Mouse (Mus musculus) Muller cell, postnatal 12 days (primary cell): Measurements from ENCODE around the gene Tmem108.
A peak's percentile ranks its signal among the peaks of the same experiment; 100 is the strongest.

Experiments
- DNase-seq: peaks from one replicate; pipeline ENCODE4 v3.0.0-alpha.2; 2015; ENCODE audit errors: inconsistent ontology term

Tmem108 gene

DNA sequence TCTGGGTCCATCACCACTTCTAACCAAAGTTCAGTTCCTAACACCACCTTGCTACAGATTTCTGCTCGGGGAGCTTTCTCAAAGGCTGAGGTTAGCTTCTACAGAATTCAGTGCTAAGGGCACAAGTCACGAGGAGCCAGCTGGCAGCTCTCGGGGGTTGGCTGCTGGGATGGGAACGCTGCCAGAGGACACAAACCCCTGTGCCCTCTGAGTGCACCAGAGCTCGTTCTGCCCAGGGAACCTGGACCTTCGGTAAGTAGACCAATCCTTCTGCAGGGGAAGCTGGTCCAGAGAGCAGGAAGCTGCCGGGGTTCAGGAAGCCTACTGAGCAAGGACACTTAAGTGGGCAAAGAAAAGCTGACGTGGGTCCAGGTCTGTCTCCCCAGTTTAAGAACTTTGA is 40.6 kb downstream of the Tmem108 start:
- DNase-seq = no peak

DNA sequence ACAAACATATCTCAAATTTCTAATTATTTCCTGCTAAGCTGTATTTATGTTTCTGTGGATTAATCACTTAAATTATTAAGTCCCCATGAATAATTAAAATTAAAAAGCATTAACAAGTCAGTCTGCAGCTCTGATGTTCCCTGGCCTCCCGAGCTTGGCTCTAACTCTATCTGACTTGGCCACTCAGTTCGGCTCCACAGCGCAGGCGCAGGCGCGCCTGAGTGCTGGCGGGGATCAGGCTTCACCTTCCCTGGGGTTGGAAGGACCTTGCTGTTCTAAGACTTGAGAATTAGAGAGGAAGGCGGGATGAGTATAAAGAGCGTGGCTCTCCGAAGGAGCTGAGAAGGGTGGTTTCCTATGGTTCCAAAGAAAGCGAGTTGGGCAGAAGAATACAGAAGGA is 41.6 kb downstream of the Tmem108 start:
- no peak for DNase-seq

DNA sequence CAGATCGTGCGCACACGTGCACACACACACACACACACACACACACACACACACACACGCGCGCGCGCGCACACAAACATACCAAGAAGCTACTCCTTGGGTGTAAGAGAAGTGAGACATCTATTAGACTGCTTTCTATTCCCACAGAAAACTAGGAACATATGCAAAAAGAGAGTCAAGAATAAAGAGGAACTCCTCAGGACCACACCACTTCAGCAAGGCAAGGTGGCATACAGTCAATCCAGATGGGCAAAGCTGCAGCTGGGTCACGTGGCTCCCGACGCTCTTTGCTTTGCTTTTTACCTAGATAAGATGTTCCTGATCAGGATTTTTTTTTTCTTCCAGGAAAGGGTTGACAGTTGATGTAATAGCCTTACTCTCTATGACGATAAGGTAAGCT is 45.6 kb downstream of the Tmem108 start:
- no peak for DNase-seq

DNA sequence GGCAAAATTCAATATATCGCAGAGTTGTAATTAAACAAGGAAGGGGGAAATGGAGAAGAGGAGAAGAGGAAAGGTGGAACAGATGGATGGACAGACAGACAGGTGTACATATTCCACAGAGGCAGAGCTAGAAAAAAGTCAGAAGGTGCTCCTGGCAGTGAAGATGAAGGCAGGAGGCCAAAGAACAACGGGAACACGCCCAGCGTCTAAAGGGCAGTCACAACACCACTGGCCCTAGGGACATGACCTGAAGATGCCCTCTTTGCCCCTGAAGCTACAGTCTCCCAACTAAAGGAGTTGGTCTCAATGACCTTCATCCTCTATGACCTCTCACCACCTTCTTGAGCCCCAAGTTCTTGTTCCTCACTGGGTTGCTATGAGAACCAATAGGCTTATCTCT is 46.3 kb downstream of the Tmem108 start:
- DNase-seq = no peak

DNA sequence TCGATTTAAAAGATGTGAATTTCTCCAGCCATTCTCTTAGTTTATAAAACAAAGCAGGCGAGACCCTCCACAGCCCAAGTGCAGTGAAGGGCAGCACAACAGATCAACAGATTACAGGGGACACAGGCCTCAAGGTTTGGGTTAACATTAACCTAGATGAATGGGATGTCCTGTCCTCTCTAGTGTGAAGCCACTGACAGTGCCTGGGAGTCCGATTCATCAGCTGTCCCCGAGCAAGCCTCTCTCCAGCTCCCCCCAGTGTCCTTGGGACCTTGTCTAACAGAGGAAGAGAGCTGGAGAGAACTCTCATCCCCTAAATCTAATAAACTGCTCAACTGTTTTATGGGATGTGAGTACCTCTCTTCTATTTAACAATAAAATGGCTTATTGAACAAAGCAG is 48.4 kb downstream of the Tmem108 start:
- no peak for DNase-seq

DNA sequence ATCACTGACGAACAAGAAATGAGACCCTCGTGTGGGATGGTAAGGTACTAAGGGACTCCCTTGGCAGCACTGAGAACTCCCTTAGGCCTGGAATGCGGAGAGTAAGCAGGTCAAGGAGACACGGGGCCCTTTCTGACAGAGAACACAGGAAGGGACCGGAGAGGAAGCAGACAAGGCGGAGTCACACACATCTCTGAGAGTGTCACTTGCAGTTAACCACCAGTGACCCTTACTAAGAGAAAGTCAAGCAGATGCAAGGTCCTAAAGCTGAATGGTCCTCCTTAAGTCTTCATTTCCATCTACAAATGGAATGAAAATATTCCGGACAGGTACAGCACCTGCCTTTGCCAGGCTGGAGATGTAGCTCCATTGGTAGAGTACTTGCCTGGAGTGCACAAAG is 48.9 kb downstream of the Tmem108 start:
- DNase-seq = no peak

DNA sequence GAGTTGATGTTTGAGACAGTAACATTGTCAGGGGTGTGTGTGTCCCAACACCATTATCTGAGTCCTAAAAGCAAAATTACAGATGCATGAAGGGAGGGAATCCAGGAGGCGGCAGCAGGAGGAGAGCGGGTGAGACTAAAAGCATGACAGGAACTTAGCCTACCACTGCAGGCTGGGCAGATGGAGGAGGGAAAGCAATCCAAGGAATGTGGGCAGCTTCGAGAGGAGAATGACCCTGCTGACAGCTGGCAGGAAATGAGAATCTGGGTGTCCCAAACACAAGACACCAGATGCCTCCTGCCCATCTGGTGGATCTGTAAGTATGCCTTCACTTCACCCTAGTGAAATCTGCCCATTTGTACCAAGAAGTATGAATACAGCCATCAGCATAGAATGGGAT is 51.9 kb downstream of the Tmem108 start:
- DNase-seq = peak; percentile 71

DNA sequence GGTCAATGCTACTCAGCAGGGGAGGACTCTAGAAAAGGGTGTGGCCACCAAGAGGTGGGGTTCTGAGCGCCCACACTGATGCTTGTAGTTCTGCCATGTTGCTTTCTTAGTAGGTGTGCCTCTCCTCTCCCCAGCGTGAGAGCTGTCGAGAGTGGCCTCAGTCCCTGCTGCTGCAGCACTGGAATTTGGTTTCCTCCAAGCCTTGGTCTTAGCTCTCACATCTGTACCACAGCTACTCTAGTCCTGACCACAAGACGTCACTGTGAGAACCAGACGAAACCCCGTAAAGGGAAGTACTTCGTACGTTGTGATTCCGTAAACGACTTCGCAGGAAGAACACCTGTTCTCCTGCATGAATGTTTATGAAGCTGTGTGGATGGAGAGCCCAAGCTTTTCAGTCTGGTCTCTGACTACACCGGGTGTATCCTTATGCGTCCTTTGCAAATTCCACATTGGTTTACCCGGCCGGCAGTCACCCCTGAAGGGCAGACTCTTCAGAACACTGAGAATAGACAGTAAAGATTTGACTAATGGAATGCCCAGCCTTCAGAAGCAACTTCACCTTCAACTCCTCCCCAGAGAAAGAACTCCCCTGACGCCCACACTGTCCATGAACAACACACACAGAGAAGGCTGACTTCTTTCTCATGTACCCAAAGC is 53.0 kb downstream of the Tmem108 start:
- DNase-seq = no peak

DNA sequence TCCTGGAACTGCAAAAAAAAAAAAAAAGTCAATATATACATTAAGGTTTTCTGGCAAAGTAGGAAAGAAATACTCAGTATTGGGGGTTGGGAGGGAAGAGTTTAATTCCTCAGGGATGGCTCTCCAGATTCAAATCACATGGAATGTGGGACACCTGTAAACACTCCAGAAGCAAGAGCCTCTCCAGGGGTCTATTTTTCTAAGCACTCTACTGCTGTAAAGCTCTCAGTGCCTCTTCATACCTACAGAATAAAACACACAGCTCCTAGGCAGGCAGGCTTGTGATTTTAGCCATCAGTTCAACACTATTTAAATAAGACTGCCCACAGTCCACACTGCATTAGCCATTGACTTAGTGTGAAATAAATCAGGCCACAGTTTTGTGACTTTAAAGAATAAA is 53.8 kb downstream of the Tmem108 start:
- no peak for DNase-seq

DNA sequence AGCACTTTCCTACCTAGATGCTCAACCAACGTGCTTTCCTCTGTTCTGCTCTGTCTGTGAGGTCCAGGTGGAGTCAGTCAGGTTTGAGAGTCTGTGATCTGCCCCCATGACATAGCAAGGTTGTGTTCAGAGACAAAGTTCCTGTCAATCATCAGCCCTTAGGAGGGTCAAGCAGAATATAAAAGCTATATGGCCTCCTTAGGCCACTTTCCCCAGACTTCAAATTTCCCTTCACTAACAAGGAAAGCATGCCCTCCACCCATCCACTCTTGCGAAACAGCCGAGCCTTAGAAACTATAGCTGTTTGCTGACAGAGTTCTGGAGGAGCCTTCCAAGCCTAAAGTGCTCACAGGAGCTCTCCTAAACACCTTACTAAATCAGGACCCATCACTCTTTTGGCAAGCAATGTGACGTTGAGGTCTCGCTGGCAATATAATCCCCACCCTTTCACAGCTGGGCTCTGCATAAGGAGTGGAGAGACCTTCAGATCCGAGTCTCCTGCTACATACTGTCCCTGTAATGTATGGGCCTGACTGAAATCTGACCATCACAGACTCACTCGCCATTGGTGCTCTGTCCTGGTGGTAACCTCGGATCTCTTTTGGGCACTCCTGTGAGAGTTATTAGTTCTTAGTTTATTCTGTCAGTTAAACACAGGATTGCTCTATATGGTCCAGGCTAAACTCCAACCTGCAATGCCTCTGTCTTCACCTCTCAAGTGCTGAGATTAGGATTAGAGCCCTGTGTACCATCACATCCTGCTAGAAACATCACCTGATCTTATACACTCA is 54.4 kb downstream of the Tmem108 start:
- DNase-seq = no peak

DNA sequence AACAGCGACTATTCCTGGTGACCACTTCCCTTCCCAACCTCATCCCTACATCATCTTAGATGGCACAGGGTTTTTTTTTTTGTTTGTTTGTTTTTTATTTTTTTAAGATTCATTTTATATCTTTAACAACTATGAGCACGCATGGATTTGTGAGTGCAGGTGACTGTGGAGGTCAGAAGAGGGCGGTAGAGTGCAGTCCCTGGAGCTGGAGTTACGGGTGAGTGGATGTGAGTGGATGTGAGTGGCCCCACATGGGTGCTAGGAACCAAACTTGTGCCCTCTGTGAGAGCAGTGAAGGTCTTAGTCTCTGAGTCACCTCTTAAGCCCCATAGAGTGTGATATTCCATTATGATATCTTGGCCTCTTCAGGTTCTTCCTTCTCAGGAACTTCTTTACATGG is 55.9 kb downstream of the Tmem108 start:
- DNase-seq = no peak

DNA sequence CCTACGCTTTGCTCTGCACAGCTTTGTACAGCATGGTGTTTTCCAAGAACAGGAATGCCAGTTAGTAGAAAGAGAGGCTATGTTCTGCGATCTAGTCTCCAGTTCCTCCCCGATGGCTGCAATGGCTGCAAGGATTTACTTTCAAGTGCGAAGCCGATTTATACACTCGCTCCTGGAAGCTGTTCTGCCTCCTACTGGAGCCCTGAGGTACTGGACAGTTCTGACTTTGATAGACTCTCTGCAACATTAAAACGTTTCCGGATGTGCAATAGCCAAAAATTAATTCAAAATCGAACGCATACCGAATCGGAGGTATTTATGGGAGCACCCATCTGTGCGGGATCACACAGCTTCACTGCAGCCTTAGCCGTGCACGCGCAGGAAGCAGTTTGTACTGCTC is 58.6 kb downstream of the Tmem108 start:
- no peak for DNase-seq

DNA sequence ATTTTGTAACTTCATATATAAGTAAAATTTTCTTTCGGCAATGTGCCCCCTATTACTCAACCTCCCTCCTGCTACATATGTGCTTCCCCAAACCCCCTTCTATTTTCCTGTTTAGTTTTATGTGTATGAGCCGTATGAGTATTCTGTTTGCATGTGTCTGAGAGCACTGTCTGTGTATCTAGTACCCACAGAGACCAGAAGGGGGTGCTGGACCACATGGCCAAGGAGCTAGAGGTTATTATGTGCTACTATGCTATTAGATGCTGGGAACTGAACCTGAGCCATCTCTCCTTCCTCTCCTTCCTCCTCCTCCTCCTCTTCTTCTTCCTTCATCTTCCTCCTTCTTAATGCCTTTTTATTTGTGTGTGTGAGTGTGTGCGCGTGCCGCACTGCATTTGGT is 59.2 kb downstream of the Tmem108 start:
- no peak for DNase-seq

DNA sequence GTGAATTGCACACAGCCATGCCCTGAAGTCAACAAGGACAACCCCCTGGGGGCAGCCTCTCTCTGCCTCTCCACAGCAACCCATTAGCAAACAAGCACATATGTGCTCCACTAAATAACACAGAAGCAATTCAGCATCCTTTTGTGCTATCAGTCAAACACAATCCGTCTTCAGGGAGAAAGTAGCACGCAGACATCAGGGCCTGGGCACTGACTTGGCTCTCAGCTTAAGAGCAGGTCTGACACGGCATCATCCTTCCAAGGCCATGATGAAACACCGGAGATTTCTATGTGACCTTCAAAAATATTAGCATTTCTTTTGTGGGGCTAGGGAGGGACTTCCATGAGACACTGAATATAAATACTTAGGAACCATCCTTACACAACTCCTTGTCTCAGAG is 60.2 kb downstream of the Tmem108 start:
- no peak for DNase-seq

DNA sequence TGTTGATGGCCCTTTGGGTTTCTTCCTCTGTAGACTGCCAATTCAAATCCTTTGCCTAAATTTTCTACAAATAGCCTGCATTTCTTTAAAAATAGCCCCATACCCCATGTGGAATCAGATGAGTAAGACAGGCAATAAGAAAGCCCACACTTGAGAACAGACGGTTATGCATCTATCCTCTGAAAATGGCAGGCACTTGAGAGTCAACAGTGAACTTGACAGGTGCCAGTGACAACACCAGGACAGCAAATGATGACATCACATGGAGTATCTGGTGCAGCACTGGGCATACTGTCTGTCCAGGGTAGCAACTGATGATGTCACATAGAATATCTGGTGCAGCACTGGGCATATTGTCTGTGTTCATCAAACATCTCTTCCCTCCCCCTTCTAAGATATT is 61.4 kb downstream of the Tmem108 start:
- DNase-seq = no peak

DNA sequence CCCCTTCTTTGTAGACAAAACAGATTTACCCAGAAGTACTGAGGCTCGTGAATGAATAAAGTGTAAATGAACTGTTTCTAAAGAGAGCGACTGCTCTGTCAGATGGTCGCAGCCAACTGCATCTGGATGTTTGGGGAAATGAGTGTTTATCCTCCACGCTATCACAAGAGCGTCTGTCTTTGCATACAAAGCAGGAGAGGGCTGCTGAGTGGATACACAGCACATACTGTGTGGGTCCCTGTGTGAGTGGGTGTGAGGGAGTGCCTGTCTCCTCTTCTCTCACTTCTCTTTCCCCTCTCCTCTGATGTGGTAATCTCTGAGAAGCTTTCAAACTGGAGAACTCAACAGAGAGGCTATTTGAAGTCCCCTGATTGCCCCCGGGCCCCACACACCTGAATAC is 64.7 kb downstream of the Tmem108 start:
- DNase-seq = no peak

DNA sequence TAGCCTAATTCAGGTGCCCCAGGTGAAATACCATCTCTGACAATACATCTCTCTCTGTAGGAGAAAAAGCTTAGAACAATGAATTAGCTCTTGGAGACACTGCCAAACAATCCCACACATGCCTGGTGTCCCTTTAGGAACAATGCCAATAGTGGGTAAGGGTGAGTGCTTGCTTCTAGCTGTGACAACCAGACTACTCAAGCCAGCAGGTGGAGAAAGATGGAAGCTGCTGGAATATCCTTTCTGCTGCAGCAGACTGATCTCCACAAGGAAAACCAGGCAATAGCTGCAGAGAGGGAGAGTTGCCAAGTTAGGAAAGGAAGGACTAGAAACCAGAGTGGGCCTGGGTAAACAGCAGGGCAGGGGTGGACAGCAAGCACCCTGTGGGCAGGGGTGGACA is 67.8 kb downstream of the Tmem108 start:
- DNase-seq = no peak

DNA sequence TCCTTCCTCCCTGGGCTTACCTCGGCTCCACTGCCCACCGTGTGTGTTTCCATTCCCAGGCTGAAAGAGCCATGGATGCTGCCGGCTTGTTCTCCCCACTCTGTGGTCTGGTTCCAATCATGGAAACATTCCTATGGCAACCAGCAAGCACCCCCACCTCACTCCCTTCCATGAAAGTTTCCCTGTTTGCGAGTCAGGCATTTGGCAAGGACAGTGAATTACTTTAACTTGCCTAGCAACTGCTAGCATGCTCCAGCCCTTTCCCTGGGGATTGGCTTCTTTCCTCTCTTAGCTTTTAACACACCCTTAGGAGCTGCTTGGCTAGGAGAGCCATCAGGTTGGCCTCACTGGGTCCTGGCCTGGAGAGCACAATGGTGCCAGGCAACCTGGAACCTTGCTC is 68.9 kb downstream of the Tmem108 start:
- DNase-seq = no peak

DNA sequence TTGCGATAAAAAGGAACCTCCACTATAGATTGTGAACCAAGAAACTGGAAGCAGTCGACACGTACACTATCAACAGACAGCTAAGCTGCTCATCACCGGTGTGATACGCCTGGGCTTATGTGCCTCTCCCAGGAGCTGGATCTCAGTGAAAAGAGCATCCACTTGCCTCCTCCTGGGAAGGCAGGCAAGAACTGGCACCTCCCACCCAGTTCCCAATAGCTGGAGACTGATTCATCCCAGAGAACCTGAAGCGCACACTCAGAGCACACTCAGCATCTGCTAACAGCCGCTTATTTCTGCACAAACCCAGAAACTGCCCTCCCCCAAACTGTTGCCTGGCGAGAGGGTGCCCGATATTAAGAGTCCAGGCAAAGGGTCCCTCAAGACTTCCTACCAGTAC is 69.8 kb downstream of the Tmem108 start:
- no peak for DNase-seq

DNA sequence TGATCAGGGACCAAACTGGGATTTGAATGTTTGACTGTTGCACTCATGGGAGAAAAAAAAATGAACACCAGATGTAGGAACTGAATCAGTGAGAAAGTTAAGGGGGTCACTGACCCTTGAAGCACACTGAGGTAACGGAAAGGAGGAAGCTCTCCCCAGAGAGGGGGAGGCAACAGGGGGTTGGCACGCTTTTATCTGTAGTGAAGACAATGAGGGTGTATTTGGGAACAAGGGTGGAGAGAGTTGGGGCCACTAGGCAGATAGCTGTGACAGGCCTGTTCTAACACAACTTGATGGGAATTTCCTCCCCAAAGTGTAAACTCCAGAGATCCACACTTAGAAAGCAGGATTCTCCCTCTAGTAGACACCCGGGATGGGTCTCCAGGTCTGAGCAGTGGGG is 71.2 kb downstream of the Tmem108 start:
- DNase-seq = no peak

DNA sequence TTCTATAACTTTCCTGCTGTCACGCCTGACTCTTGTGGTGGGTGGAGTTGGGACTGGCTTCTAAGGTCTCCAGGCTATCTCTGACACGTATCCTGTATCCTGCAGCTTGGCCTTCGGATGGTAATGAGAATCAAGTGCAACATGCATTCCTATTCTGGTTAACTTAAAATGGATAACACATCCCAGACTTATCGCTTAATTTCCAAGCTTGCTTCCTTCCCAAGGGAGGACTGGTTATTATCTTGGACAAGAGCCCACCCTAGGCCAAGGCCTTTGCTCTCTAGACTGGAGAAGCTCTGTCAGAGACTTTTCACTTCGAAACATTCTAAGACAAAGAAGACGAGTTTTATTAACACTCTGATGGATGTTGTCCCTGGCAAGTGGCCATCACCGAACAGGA is 71.9 kb downstream of the Tmem108 start:
- DNase-seq = no peak

DNA sequence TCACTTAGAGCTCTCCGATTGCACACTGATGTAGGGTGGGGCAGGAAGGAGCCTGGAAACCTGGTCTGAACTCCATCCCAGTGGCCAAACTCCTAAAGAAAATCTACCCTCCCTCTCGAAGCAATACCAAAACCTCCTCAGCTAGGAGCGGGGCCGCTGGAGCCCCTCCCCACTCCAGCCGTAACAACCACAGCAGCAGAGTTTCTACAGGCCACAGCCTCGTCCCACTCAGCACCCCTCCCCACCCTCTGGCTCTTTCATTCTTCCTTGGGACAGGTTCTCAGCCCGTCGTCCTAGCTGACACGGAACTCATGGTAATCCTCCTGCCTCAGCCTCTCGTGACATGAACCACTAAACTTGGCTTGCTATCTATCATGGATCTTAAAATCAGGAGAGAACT is 72.6 kb downstream of the Tmem108 start:
- DNase-seq = no peak

DNA sequence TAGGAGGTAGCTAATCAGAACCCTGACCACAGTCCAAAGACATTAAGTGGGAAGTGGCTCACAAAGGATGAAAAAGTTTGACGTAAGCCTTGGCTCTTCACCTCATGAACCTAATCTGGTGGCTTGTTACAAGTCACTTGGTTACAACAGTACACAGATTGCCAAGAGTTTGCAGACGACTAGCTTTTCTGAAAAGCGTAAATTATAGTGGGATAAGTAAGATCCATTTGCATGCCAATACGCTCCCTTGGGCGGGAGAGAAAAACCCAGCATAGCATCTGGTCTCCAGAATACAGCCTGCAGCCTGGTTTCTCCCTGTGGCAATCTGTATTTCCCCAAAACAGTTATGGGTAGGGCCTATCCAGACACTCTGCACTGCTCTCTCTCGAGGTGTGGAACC is 74.5 kb downstream of the Tmem108 start:
- DNase-seq = peak; percentile 32
